Mouse (Mus musculus) heart, adult 18-20 months (tissue): ENCODE data around the gene Larp6. TPM values are rescaled to one million over a fixed set of nuclear protein-coding genes. Genes with fewer than 3 reads are reported as not detected.

Experiments
- DNase-seq, 2 experiments: peaks; one replicate each; pipeline ENCODE4 v3.0.0; 2021 to 2022; ENCODE audit warnings: mixed read lengths in 1 of 2
- total RNA-seq, 2 experiments: library from RNA; stranded (reverse); gene quantifications; 2 replicates each; pipeline ENCODE4 v1.2.3; 2021

Gene Larp6
- total RNA-seq, 2 experiments from 2014 or later, result 1.1 to 1.3 TPM

GRCm38 (mm10) chr9:60759436-60760007, 46.7 kb downstream of the Larp6 start:
- peak; percentile 76 to 87 for DNase-seq

GRCm38 (mm10) chr9:60765181-60765580, 52.4 kb downstream of the Larp6 start:
- no peak for DNase-seq

- peak; percentile 26 to 57 for DNase-seq
Measured at GRCm38 (mm10) chr9:60768393-60768792, 55.6 kb downstream of the Larp6 start.

GRCm38 (mm10) chr9:60769711-60770111, 56.9 kb downstream of the Larp6 start:
- DNase-seq, result peak in 1 of 2 experiments; percentile 61

- no peak for DNase-seq
Measured at GRCm38 (mm10) chr9:60773713-60774112, 60.9 kb downstream of the Larp6 start.

- DNase-seq, result peak in 1 of 2 experiments; percentile 29
Measured at GRCm38 (mm10) chr9:60776899-60777298, 64.1 kb downstream of the Larp6 start.

GRCm38 (mm10) chr9:60782057-60782789, 69.4 kb downstream of the Larp6 start:
- DNase-seq, result no peak

GRCm38 (mm10) chr9:60785069-60785468, 72.3 kb downstream of the Larp6 start:
- DNase-seq, result no peak

- no peak for DNase-seq
Measured at GRCm38 (mm10) chr9:60787517-60788110, 74.8 kb downstream of the Larp6 start.

Other genes starting within 250 kb of the Larp6 start
- 1 to 10 TPM; 4.4 to 4.7 TPM for gene Thsd4, start 190.9 kb upstream of the Larp6 start, total RNA-seq
- 1 to 10 TPM; 3.5 to 4.4 TPM for gene Lrrc49, start 24.8 kb upstream of the Larp6 start, total RNA-seq
- 10 to 100 TPM; 39.1 to 44.2 TPM for gene Uaca, start 81.6 kb downstream of the Larp6 start, total RNA-seq